Mouse (Mus musculus) midbrain, embryonic 15.5 days (tissue): ENCODE data around the gene Polm. TPM values are rescaled to one million over a fixed set of nuclear protein-coding genes. Genes with fewer than 3 reads are reported as not detected.

ENCODE experiments used
- ATAC-seq: fragments of 200-750 bp; cut with Nextera tagmentation; replicated peaks from 2 replicates; pipeline ENCODE4 v1.8.0; 2017; ENCODE audit warnings: moderate TSS enrichment
- H3K27ac ChIP-seq: fragments of 300-500 bp; sonication (generic); 2 replicates; pipeline ENCODE4 v1.5.1; 2015; ENCODE audit warnings: mild to moderate bottlenecking, inconsistent platforms
- H3K27me3 ChIP-seq: fragments of 300-500 bp; sonication (generic); replicated peaks from 2 replicates; pipeline ENCODE4 v1.6.1; 2015; ENCODE audit warnings: inconsistent platforms
- H3K36me3 ChIP-seq: fragments of 300-500 bp; sonication (generic); replicated peaks from 2 replicates; pipeline ENCODE4 v1.6.1; 2015; ENCODE audit warnings: inconsistent platforms
- H3K4me1 ChIP-seq: fragments of 300-500 bp; sonication (generic); 2 replicates; pipeline ENCODE4 v1.6.1; 2015; ENCODE audit warnings: inconsistent platforms
- H3K4me2 ChIP-seq: fragments of 300-500 bp; sonication (generic); 2 replicates; pipeline ENCODE4 v1.6.1; 2015; ENCODE audit warnings: inconsistent platforms, mild to moderate bottlenecking, moderate library complexity
- H3K4me3 ChIP-seq: fragments of 300-500 bp; sonication (generic); 2 replicates; pipeline ENCODE4 v1.5.1; 2015; ENCODE audit warnings: mild to moderate bottlenecking, inconsistent platforms
- H3K9ac ChIP-seq: fragments of 300-500 bp; sonication (generic); 2 replicates; pipeline ENCODE4 v1.6.1; 2015; ENCODE audit warnings: mild to moderate bottlenecking, inconsistent platforms
- H3K9me3 ChIP-seq: fragments of 300-500 bp; sonication (generic); 2 replicates; pipeline ENCODE4 v1.6.1; 2016; ENCODE audit warnings: inconsistent platforms
- WGBS: fragments of 180-500 bp; shearing (Covaris S2); methylation state at CpG from one replicate; pipeline ENCODE4 v1.1.7; 2015; ENCODE audit warnings: mixed read lengths; 5-methylcytosine and 5-hydroxymethylcytosine counted together
- polyA plus RNA-seq: library from polyadenylated mRNA; unstranded; fragments of >200 nt; fragmentation: Nextera tagmentation; extraction: Ambion mirVana; gene quantifications from 2 replicates; pipeline ENCODE4 v1.2.1, GENCODE M21; 2015

Polm gene
- polyA plus RNA-seq, 1 experiment from 2014 or later: 8.4 TPM

DNA sequence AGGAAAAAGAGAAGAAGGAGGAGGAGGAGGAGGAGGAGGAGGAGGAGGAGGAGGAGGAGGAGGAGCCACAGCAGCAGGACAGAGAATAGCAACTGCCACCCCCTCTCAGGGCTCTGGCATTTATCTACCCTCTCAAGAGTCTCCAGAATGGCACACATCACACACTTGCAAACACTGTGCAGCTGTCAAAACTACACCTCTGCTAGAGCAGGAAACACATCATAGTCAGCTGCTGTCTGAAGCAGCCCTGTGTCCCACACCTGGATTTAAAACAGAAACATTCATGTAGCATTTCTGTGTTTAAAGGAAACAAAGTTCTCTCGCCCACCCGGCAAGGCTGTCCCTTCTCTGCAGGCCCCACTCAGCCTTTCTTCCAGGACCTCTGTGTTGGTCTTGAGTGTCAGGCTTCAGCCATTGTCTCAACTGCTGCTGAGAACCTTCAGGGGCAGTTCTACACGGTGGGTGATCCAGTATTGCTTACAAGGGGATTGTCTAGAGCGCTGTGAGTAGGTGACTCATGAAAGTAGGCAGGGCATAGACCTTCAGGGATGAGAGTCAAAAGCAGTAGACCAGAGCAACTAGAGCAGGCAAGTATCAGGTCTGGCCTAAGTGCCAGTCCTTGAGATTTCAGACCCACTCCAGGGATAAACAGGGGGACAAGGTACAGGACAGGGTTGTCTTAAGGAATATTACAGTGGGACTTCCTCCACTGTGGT, 13.4 kb upstream of the Polm start:
- Histone ChIP-seq H3K4me1 (no peaks in the 10 kb centered on the region), H3K9ac (no peak overlapping the region), H3K36me3 (no peaks in the 10 kb centered on the region), H3K27me3 (no peaks in the 10 kb centered on the region), H3K9me3 (no peaks in the 10 kb centered on the region), H3K4me3 (no peak overlapping the region), H3K4me2 (no peak overlapping the region), H3K27ac (no peak overlapping the region)
- 56% methylated on average over 4 of the region's 4 CpGs for WGBS
- no peak for ATAC-seq

DNA sequence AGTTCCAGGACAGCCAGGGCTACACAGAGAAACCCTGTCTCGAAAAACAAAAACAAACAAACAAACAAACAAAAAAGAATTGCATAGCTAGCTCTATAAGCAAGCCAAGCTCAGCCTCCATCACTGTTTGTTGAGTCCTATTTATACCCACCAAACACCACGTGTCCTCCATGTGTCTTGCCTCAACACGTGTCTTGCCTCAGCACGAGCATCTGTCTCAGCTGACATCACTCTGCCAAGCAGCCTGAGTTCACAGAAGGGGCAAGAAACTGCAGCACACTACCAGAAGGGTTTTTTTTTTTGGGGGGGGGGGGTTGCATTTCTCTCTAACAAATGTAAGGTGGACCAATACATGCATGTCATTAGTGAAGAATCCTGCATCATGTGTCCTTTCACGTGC, 12.6 kb upstream of the Polm start:
- Histone ChIP-seq H3K4me3 (no peak overlapping the region), H3K9me3 (no peaks in the 10 kb centered on the region), H3K9ac (no peak overlapping the region), H3K36me3 (no peaks in the 10 kb centered on the region), H3K4me2 (no peak overlapping the region), H3K27ac (no peak overlapping the region), H3K27me3 (no peaks in the 10 kb centered on the region), H3K4me1 (no peaks in the 10 kb centered on the region)
- ATAC-seq: no peak
- WGBS: 76% methylated on average over 5 of the region's 5 CpGs

DNA sequence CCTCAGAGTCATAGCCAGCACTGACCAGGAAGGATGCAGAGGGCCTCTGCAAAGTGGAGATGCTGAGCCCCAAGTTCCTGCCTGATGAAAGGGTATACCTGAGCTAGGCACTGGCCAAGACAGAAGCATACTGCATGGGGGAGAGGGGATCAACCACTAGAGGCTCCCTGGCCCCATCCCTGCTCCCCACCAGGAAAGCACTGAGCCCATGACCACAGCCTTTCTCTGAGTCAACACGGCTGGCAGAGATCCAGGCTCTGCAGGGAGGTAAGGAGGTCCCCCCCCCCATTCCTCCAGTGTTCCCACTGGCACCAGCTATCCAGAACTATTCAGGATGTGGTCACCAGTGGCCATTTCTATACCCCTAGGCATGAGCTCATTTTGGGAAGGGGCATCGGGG, 11.5 kb upstream of the Polm start:
- no peak overlapping the region for H3K9ac ChIP-seq
- H3K4me2 ChIP-seq: no peak overlapping the region
- no peak overlapping the region for H3K4me3 ChIP-seq
- no peaks in the 10 kb centered on the region for H3K9me3 ChIP-seq
- ATAC-seq: no peak
- H3K27ac ChIP-seq: no peak overlapping the region
- no peaks in the 10 kb centered on the region for H3K36me3 ChIP-seq
- WGBS: 63% methylated on average over 2 of the region's 2 CpGs
- no peaks in the 10 kb centered on the region for H3K4me1 ChIP-seq
- H3K27me3 ChIP-seq: no peaks in the 10 kb centered on the region

- Histone ChIP-seq H3K9ac (no peak overlapping the region), H3K9me3 (no peaks in the 10 kb centered on the region), H3K4me1 (no peaks in the 10 kb centered on the region), H3K4me3 (no peak overlapping the region), H3K27ac (no peak overlapping the region), H3K4me2 (no peak overlapping the region), H3K36me3 (no peaks in the 10 kb centered on the region), H3K27me3 (no peaks in the 10 kb centered on the region)
- 28% methylated on average over 6 of the region's 6 CpGs for WGBS
- ATAC-seq: 0 out of 2 replicates have a peak, but pooled peaks have one; percentile 42
These were observed 10.9 kb upstream of the Polm start for GRCm38 (mm10) chr11:5848741-5849140.

DNA sequence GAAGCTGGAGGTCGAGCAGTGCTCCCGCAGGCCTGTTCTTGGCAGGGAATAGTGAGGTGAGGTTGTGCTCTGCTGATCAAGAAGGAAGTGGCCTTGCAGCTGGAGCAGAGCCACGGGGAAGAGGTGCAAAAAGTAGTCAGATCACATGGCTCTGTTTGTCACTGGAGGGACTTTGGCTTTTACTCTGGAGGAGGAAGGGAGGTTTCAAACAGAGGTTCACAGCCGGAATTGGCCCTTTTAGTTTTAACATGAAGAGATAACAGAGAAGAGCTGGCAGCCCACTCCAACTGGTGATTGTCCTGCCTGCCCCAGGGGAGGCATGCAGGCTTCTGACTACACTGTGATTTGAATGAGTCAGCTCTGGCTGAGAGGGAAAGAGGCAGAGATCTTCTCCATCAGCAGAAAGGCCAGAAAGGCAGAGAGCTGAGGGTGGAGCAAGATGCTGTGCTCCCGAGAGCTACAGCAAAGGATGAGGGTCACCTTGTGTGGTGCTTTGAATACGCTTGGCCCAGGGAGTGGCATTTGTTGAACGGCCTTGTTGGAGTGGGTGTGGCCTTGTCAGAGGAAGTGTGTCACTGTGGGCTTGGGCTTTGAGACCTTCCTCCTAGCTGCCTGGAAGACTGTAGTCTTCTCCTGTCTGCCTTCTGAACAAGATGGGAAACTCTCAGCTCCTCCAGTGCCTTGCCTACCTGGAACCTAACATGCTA, 9.0 kb upstream of the Polm start:
- H3K9me3 ChIP-seq: no peaks in the 10 kb centered on the region
- H3K27ac ChIP-seq: no peak overlapping the region
- no peaks in the 10 kb centered on the region for H3K36me3 ChIP-seq
- H3K4me1 ChIP-seq: no peaks in the 10 kb centered on the region
- H3K4me2 ChIP-seq: no peak overlapping the region
- ATAC-seq: no peak
- no peaks in the 10 kb centered on the region for H3K27me3 ChIP-seq
- WGBS: 81% methylated on average over 7 of the region's 7 CpGs
- H3K9ac ChIP-seq: no peak overlapping the region
- no peak overlapping the region for H3K4me3 ChIP-seq

- no peak overlapping the region for H3K4me2 ChIP-seq
- H3K27ac ChIP-seq: no peak overlapping the region
- no peak overlapping the region for H3K4me3 ChIP-seq
- no peaks in the 10 kb centered on the region for H3K27me3 ChIP-seq
- no peaks in the 10 kb centered on the region for H3K36me3 ChIP-seq
- 82% methylated on average over 3 of the region's 3 CpGs for WGBS
- peaks cover 2% of the 10 kb centered on the region; the same call in 1 of the 2 replicates for H3K4me1 ChIP-seq
- no peak for ATAC-seq
- H3K9ac ChIP-seq: no peak overlapping the region
- H3K9me3 ChIP-seq: no peaks in the 10 kb centered on the region
These were observed 5.3 kb upstream of the Polm start for GRCm38 (mm10) chr11:5843131-5843530.

DNA sequence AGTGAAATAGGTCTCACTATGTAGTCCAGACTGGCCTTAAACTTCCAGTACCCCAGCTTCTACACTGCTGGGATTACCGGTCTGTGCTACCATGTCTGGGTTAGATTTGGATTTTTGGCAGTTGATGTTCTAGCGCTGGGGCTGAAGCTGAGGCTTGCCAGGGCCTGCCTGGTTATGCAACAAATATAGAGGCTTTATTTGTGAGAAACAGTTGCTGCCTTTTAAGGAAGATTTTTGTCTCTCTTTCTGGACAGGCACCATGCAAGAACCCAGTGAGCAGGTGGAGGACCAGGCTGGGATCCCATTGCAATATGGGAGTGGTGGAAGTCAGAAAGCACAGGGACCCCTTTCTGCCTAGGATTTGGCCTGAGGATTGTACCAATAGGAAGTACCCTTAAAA, 3.9 kb upstream of the Polm start:
- no peaks in the 10 kb centered on the region for H3K27me3 ChIP-seq
- H3K9ac ChIP-seq: no peak overlapping the region
- no peak overlapping the region for H3K4me3 ChIP-seq
- ATAC-seq: no peak
- H3K27ac ChIP-seq: no peak overlapping the region
- no peak overlapping the region for H3K4me2 ChIP-seq
- H3K9me3 ChIP-seq: no peaks in the 10 kb centered on the region
- 99% methylated on average over 2 of the region's 2 CpGs for WGBS
- peaks cover 11% of the 10 kb centered on the region; the same call in 1 of the 2 replicates for H3K4me1 ChIP-seq
- no peaks in the 10 kb centered on the region for H3K36me3 ChIP-seq

- peaks cover 17% of the 10 kb centered on the region; the same call in 1 of the 2 replicates for H3K4me1 ChIP-seq
- H3K36me3 ChIP-seq: no peaks in the 10 kb centered on the region
- no peak for ATAC-seq
- no peak overlapping the region for H3K4me3 ChIP-seq
- H3K4me2 ChIP-seq: no peak overlapping the region
- H3K9ac ChIP-seq: no peak overlapping the region
- H3K27me3 ChIP-seq: no peaks in the 10 kb centered on the region
- no peak overlapping the region for H3K27ac ChIP-seq
- H3K9me3 ChIP-seq: no peaks in the 10 kb centered on the region
- WGBS: 75% methylated on average over 7 of the region's 7 CpGs
These were observed 2.5 kb upstream of the Polm start for GRCm38 (mm10) chr11:5840346-5840745.

GRCm38 (mm10) chr11:5836126-5836525, 1.7 kb downstream of the Polm start:
- H3K9me3 ChIP-seq: no peaks in the 10 kb centered on the region
- WGBS: 47% methylated on average over 1 of the region's 1 CpGs
- 0 out of 2 replicates have a peak, but pooled peaks have one; percentile 5 for ATAC-seq
- H3K27me3 ChIP-seq: no peaks in the 10 kb centered on the region
- H3K9ac ChIP-seq: no peak overlapping the region
- peaks cover 17% of the 10 kb centered on the region; the same call in 1 of the 2 replicates for H3K4me1 ChIP-seq
- H3K4me3 ChIP-seq: no peak overlapping the region
- no peaks in the 10 kb centered on the region for H3K36me3 ChIP-seq
- no peak overlapping the region for H3K4me2 ChIP-seq
- H3K27ac ChIP-seq: no peak overlapping the region

DNA sequence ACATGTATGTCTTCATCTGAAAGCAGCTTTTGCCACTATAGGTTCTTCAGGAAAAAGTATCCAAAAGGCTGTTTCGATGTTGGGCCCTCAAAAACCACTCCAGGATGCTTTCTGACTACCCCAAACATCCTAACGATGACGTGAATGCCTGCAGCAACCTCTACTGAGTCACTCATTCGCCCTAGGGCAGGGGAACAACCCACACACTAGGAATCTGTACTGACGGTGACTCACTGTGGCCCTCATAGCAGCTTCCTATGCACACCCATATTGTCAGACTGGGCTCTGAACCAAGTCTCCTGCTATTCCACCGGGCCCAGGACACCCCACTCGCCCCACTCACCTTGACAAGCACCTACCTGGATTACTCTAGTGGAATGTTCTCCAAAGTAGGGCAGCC, 2.8 kb downstream of the Polm start:
- peaks cover 17% of the 10 kb centered on the region; the same call in 1 of the 2 replicates for H3K4me1 ChIP-seq
- no peak overlapping the region for H3K9ac ChIP-seq
- no peaks in the 10 kb centered on the region for H3K27me3 ChIP-seq
- ATAC-seq: no peak
- WGBS: 94% methylated on average over 7 of the region's 7 CpGs
- H3K4me3 ChIP-seq: no peak overlapping the region
- no peak overlapping the region for H3K27ac ChIP-seq
- no peaks in the 10 kb centered on the region for H3K36me3 ChIP-seq
- H3K4me2 ChIP-seq: no peak overlapping the region
- H3K9me3 ChIP-seq: no peaks in the 10 kb centered on the region

- Histone ChIP-seq H3K9me3 (no peaks in the 10 kb centered on the region), H3K27me3 (no peaks in the 10 kb centered on the region), H3K4me3 (no peak overlapping the region), H3K4me1 (peaks cover 17% of the 10 kb centered on the region; the same call in 1 of the 2 replicates), H3K36me3 (0 out of 2 replicates have a peak, but pooled peaks cover 3% of the 10 kb centered on the region), H3K27ac (no peak overlapping the region), H3K9ac (no peak overlapping the region), H3K4me2 (no peak overlapping the region)
- 91% methylated on average over 9 of the region's 9 CpGs for WGBS
- no peak for ATAC-seq
These were observed 3.3 kb downstream of the Polm start for GRCm38 (mm10) chr11:5834506-5834905.

- no peak for ATAC-seq
- H3K36me3 ChIP-seq: 0 out of 2 replicates have a peak, but pooled peaks cover 7% of the 10 kb centered on the region
- WGBS: 94% methylated on average over 12 of the region's 12 CpGs
These were observed 8.5 kb downstream of the Polm start for GRCm38 (mm10) chr11:5829327-5829726.

More at GRCm38 (mm10) chr11:5829327-5829726, 8.5 kb downstream of the Polm start:
- no peak overlapping the region for H3K27ac ChIP-seq
- H3K9ac ChIP-seq: no peak overlapping the region
- no peak overlapping the region for H3K4me3 ChIP-seq
- H3K27me3 ChIP-seq: no peaks in the 10 kb centered on the region
- H3K4me2 ChIP-seq: no peak overlapping the region
- H3K4me1 ChIP-seq: no peaks in the 10 kb centered on the region
- no peaks in the 10 kb centered on the region for H3K9me3 ChIP-seq
